Mouse (Mus musculus) G1E (cell line): Measurements from ENCODE around the gene Doc2a. TPM values are rescaled to one million over a fixed set of nuclear protein-coding genes. Genes with fewer than 3 reads are reported as not detected.

Source experiments
- ATAC-seq: 2 replicates; pipeline ENCODE4 v1.8.0; 2016; ENCODE audit warnings: mild to moderate bottlenecking; ENCODE audit not compliant: insufficient number of reproducible peaks, poor library complexity, low FRiP score, severe bottlenecking; ENCODE audit errors: extremely low read depth
- DNase-seq: peaks from one replicate; pipeline ENCODE4 v3.0.0; 2012; ENCODE audit warnings: low spot score
- H3K27me3 ChIP-seq: 2 replicates; pipeline ENCODE4 v1.6.1; 2012; ENCODE audit warnings: mild to moderate bottlenecking, low read length, inconsistent platforms; ENCODE audit not compliant: insufficient read depth
- H3K36me3 ChIP-seq: replicated peaks from 2 replicates; pipeline ENCODE3; 2012; ENCODE audit warnings: mild to moderate bottlenecking, inconsistent platforms
- H3K4me1 ChIP-seq: 2 replicates; pipeline ENCODE4 v1.6.1; 2012; ENCODE audit warnings: low read depth, low read length, inconsistent platforms, mixed read lengths; ENCODE audit not compliant: insufficient read depth
- H3K4me3 ChIP-seq: 2 replicates; pipeline ENCODE4 v1.5.1; 2012; ENCODE audit warnings: low read depth, mild to moderate bottlenecking, inconsistent platforms, low read length, moderate library complexity, mixed read lengths
- H3K9me3 ChIP-seq: replicated peaks from 2 replicates; pipeline ENCODE4 v1.6.1; 2012; ENCODE audit warnings: inconsistent platforms
- CTCF ChIP-seq: IDR thresholded peaks from 2 replicates; pipeline ENCODE4 v1.5.1; 2012; ENCODE audit warnings: low read depth, low read length, inconsistent platforms, mixed read lengths
- GATA1 ChIP-seq: IDR thresholded peaks from 2 replicates; pipeline ENCODE4 v1.6.1; 2012; ENCODE audit warnings: borderline replicate concordance, low read length, inconsistent platforms, mixed read lengths
- GATA2 ChIP-seq: IDR thresholded peaks from 2 replicates; pipeline ENCODE4 v1.6.1; 2012; ENCODE audit warnings: low read depth, low read length, inconsistent platforms, borderline replicate concordance
- POLR2AphosphoS5 ChIP-seq: IDR thresholded peaks from 2 replicates; pipeline ENCODE4 v1.6.1; 2012; ENCODE audit warnings: low read depth, low read length, inconsistent platforms; ENCODE audit not compliant: insufficient replicate concordance
- TAL1 ChIP-seq: conservative IDR thresholded peaks from 2 replicates; pipeline ENCODE4 v1.6.1; 2012; ENCODE audit warnings: low read depth, low read length, inconsistent platforms, mixed read lengths
- polyA plus RNA-seq: library from polyadenylated mRNA; stranded (reverse); fragments of >175 nt; gene quantifications from 2 replicates; pipeline ENCODE4 v1.2.3, GENCODE M21; 2012
- total RNA-seq, 2 experiments: library from RNA; stranded (forward) in 1 of 2; stranded (reverse) in 1 of 2; fragments of 200-1000 nt in 1 of 2; fragments of >200 nt in 1 of 2; fragmentation: Nextera tagmentation in 1 of 2; gene quantifications; 2 replicates each; pipeline ENCODE4 v1.2.3; 2014 to 2017

Doc2a gene
- total and polyA plus RNA-seq, 3 experiments, result 0.11 TPM; not detected in 2

GRCm38 (mm10) chr7:126823202-126823711, 24.0 kb upstream of the Doc2a start:
- no peak for TF ChIP-seq GATA2
- no peak for TF ChIP-seq CTCF
- TF ChIP-seq GATA1, result no peak
- Histone ChIP-seq H3K36me3 (no peaks in the 10 kb centered on the region), H3K4me3 (no peak overlapping the region), H3K27me3 (peaks cover 37% of the 10 kb centered on the region), H3K4me1 (peaks cover 8% of the 10 kb centered on the region), H3K9me3 (no peaks in the 10 kb centered on the region)
- DNase-seq, result no peak
- ATAC-seq, result no peak

GRCm38 (mm10) chr7:126823940-126824339, 23.3 kb upstream of the Doc2a start:
- Histone ChIP-seq H3K27me3 (peaks cover 39% of the 10 kb centered on the region), H3K9me3 (no peaks in the 10 kb centered on the region), H3K36me3 (no peaks in the 10 kb centered on the region), H3K4me3 (no peak overlapping the region), H3K4me1 (peaks cover 8% of the 10 kb centered on the region)
- TF ChIP-seq POLR2AphosphoS5, result no peak
- TF ChIP-seq TAL1, result no peak
- TF ChIP-seq GATA1, result no peak
- TF ChIP-seq GATA2, result no peak
- no peak for TF ChIP-seq CTCF
- ATAC-seq, result no peak
- no peak for DNase-seq

DNA sequence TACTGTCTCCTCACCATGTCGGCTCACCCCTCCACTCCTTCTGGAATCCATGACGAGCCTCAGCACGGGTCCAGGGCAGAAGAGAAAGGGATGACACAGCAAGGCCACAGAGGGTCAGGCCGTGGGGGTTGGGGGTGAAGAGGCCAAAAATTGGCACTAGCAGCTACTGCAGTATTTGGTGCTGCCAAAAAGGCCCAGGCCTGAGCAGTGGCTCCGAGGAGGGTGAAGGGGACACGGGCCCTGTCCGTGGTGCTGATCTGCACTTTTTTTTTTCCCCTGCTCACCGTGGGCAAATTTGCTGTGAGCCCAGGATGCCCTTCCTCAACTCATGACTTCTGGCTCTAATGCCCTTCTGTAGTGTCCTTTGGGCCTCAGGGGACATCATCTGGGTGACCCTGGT, 21.8 kb upstream of the Doc2a start:
- Histone ChIP-seq H3K36me3 (no peaks in the 10 kb centered on the region), H3K4me1 (peaks cover 13% of the 10 kb centered on the region), H3K9me3 (no peaks in the 10 kb centered on the region), H3K4me3 (no peak overlapping the region), H3K27me3 (peaks cover 43% of the 10 kb centered on the region)
- peak; percentile 59 for DNase-seq
- ATAC-seq, result no peak
- no peak for TF ChIP-seq TAL1
- no peak for TF ChIP-seq POLR2AphosphoS5
- TF ChIP-seq CTCF, result no peak
- TF ChIP-seq GATA2, result no peak
- no peak for TF ChIP-seq GATA1

- Histone ChIP-seq H3K9me3 (no peaks in the 10 kb centered on the region), H3K4me3 (no peak overlapping the region), H3K27me3 (peaks cover 45% of the 10 kb centered on the region), H3K36me3 (no peaks in the 10 kb centered on the region), H3K4me1 (peaks cover 13% of the 10 kb centered on the region)
- no peak for TF ChIP-seq GATA1
- TF ChIP-seq TAL1, result no peak
- TF ChIP-seq GATA2, result no peak
- TF ChIP-seq POLR2AphosphoS5, result no peak
- TF ChIP-seq CTCF, result no peak
- no peak for ATAC-seq
- DNase-seq, result no peak
Measured at GRCm38 (mm10) chr7:126825952-126826351, 21.3 kb upstream of the Doc2a start.

DNA sequence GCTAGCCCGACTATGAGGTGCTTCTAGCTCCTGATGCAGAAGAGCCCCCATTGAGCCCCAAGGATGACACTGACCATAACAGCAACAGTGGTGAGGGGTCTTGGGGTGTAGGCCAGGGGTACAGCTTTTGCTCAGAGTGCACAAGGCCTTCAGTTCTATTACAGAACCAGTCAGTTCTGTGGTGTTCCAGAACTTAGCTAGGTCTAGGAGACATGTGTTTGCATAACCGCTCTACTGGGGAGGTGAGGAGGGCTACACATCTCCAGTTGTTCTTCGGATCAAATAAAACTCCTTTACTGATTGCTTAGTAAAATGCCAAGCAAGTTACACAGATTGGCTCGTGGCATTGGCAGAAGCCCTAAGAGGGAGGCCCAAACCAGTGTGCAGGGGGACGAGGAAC, 15.7 kb upstream of the Doc2a start, which contains the start of gene 4930451I11Rik:
Gene 4930451I11Rik (minus strand): TSS at position 101 of the 400 bp plus-strand sequence.
- ATAC-seq, result no peak

DNA sequence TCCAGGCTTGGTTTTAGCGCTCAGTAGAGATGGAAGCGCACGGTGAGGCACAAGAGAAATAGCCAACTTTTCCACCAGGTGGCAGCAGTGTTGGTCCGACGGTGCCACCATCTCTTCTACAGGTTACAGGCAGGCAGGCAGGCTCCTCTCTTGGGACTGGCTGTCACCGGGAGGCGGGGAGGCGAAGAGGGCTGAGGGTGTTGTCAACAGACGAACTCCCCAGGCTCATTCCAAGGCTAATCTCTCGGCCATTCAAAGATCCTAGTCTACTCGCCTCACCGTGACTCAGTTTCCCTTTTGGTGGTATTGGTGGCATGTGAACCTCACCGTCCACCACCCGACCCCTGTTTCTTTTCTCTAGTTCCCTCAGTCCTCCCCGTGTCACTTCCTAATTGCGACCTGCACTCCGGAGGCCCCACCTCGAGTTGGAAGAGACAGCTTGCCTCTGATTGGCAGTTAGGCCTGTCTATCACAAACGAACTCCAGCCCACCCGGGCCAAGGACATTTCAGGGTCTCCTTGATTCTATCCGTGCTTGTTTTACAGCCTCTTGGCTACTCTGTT, 15.1 kb upstream of the Doc2a start:
- peak; percentile 61 for DNase-seq
- H3K9me3 ChIP-seq, result no peaks in the 10 kb centered on the region
- ATAC-seq, result peak; percentile 57; the same call in 1 of the 2 replicates
- H3K4me3 ChIP-seq, result peak overlapping the region; percentile 1; the same call in 1 of the 2 replicates
- peaks cover 63% of the 10 kb centered on the region for H3K27me3 ChIP-seq
- TF ChIP-seq TAL1, result no peak
- no peak for TF ChIP-seq GATA1
- no peak for TF ChIP-seq POLR2AphosphoS5
- TF ChIP-seq GATA2, result no peak
- peak; percentile 46; the same call in 1 of the 2 replicates for TF ChIP-seq CTCF
- H3K4me1 ChIP-seq, result peaks cover 14% of the 10 kb centered on the region
- no peaks in the 10 kb centered on the region for H3K36me3 ChIP-seq

More for the DNA sequence above, 15.7 kb upstream of the Doc2a start, which contains the start of gene 4930451I11Rik:
- TF ChIP-seq TAL1, result no peak
- TF ChIP-seq CTCF, result no peak
- TF ChIP-seq GATA2, result no peak
- no peak for TF ChIP-seq POLR2AphosphoS5
- TF ChIP-seq GATA1, result no peak
- Histone ChIP-seq H3K4me1 (peaks cover 14% of the 10 kb centered on the region), H3K4me3 (peak within 1 kb of the TSS; percentile 1; the same call in 1 of the 2 replicates), H3K27me3 (peaks cover 61% of the 10 kb centered on the region), H3K36me3 (no peaks in the 10 kb centered on the region), H3K9me3 (no peaks in the 10 kb centered on the region)
- no peak for DNase-seq
